Mouse (Mus musculus) liver, postnatal 0 days (tissue): ENCODE data around the gene Cul7.

Source experiments
- CTCF ChIP-seq: sonication (generic); IDR thresholded peaks from 2 replicates; pipeline ENCODE4 v1.5.1; 2016; ENCODE audit warnings: antibody characterized with exemption, low read depth
- EP300 ChIP-seq: IDR thresholded peaks from 2 replicates; pipeline ENCODE4 v1.6.1; 2016; ENCODE audit warnings: antibody characterized with exemption, low read depth, mild to moderate bottlenecking

DNA sequence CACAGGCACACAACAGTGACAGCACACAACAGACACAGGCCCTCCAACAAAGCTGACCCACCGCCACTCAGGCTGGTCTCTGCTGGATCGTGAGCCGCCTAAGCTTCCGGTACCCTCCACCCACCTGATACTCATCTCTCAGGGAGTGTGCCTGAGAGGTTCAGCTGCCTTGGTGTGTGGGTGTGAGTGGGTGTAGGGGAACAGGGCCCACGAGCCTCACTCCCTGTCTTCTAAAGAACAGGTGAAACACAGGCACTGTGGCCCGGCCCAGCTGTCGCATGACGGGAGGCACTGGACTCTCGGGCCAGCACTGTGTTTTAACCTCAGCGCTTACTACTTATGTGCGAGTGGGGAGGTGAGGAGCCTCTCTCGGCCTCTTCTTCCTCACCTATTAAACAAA is 52.0 kb downstream of the Cul7 start:
- TF ChIP-seq CTCF (no peak), EP300 (no peak)
